Comparison of ENCODE assay signal across 19 mouse cellular contexts in genomic region chr4:151539167-151539525, GRCm38 (mm10).
DNase-seq lines count a peak whose midpoint lies in the region; ATAC-seq and TF ChIP-seq lines count a peak whose summit lies in the region.
"Had no signal": no experiment of that assay in that cellular context is flagged by ENCODE, and none has a peak within 500 bp of the region (broad histone marks: within the 10 kb centered on the region; RNA-seq: fewer than 3 reads in every experiment).

No protein-coding gene starts in this region.

- H3K4me1 ChIP-seq in hindbrain, embryonic 14.5 days (replicated peaks; ENCODE audit: control insufficient read depth, insufficient read depth, low read length), result peaks cover 44% of the 10 kb centered on the region
- H3K4me1 ChIP-seq in midbrain, embryonic 14.5 days (ENCODE audit: control insufficient read depth, insufficient read depth, low read length), result peaks cover 28% of the 10 kb centered on the region
- H3K4me1 ChIP-seq: liver, embryonic 15.5 days had no signal

- no peak for DNase-seq in layer of hippocampus, adult 2 months (ENCODE audit: low spot score in 2 of 2)
- DNase-seq in layer of hippocampus, postnatal 36 days, result no peak
- no peak for DNase-seq in hindbrain, embryonic 14.5 days (ENCODE audit: low spot score)
- DNase-seq in midbrain, embryonic 14.5 days, result no peak
- no peak for DNase-seq in cerebellum, postnatal 36 days
- DNase-seq in spleen, postnatal 36 days (ENCODE audit: low spot score in 2 of 2), result no peak
- DNase-seq in cerebellum, postnatal 14 days, result no peak
- DNase-seq: adrenal gland, adult 2 months; heart, postnatal 36 days; kidney, postnatal 10 days; right cerebral cortex, postnatal 14 days; thymus, postnatal 36 days had no signal

- WGBS in hindbrain, embryonic 14.5 days, result 36% methylated on average over 10 of the region's 10 CpGs
- 19% methylated on average over 10 of the region's 10 CpGs for WGBS in midbrain, embryonic 14.5 days

- no peak for TF ChIP-seq CTCF in layer of hippocampus, adult 2 months (conservative IDR thresholded peaks at IDR 0.05)

- no peaks in the 10 kb centered on the region for H3K27me3 ChIP-seq in hindbrain, embryonic 14.5 days (ENCODE audit: control insufficient read depth, insufficient read depth, low read length)
- H3K27me3 ChIP-seq in midbrain, embryonic 14.5 days (ENCODE audit: control insufficient read depth, insufficient read depth, low read length), result no peaks in the 10 kb centered on the region; the same call in 1 of the 2 replicates
- H3K27me3 ChIP-seq: CH12.LX; liver, embryonic 15.5 days had no signal

- H3K27ac ChIP-seq in layer of hippocampus, adult 2 months, result 0 out of 2 replicates have a peak overlapping the region, but pooled peaks have one; percentile 6
- H3K27ac ChIP-seq in hindbrain, embryonic 14.5 days, result peak overlapping the region; percentile 65
- peak overlapping the region; percentile 71 for H3K27ac ChIP-seq in midbrain, embryonic 14.5 days (replicated peaks; ENCODE audit: low read depth, low read length)
- H3K27ac ChIP-seq: heart, embryonic 13.5 days; limb, embryonic 13.5 days; liver, embryonic 15.5 days had no signal

- no peak overlapping the region for H3K4me3 ChIP-seq in layer of hippocampus, adult 2 months
- no peak overlapping the region for H3K4me3 ChIP-seq in hindbrain, embryonic 14.5 days (replicated peaks; ENCODE audit: low read length)
- H3K4me3 ChIP-seq in midbrain, embryonic 14.5 days (replicated peaks; ENCODE audit: low read depth, low read length), result no peak overlapping the region
- H3K4me3 ChIP-seq: heart, embryonic 13.5 days; limb, embryonic 13.5 days; liver, embryonic 15.5 days; myocyte had no signal

- H3K36me3 ChIP-seq in hindbrain, embryonic 14.5 days (replicated peaks; ENCODE audit: control insufficient read depth, insufficient read depth), result no peaks in the 10 kb centered on the region
- no peaks in the 10 kb centered on the region for H3K36me3 ChIP-seq in midbrain, embryonic 14.5 days (ENCODE audit: control insufficient read depth, insufficient read depth, low read length)
- H3K36me3 ChIP-seq: heart, embryonic 13.5 days; limb, embryonic 13.5 days; liver, embryonic 15.5 days had no signal

- H3K9ac ChIP-seq in hindbrain, embryonic 14.5 days, result peak overlapping the region; percentile 39; the same call in 1 of the 2 replicates
- H3K9ac ChIP-seq in midbrain, embryonic 14.5 days (replicated peaks; ENCODE audit: low read length), result peak overlapping the region; percentile 20; the same call in 1 of the 2 replicates
- H3K9ac ChIP-seq: heart, embryonic 13.5 days; limb, embryonic 13.5 days; liver, embryonic 15.5 days had no signal

- no peaks in the 10 kb centered on the region for H3K9me3 ChIP-seq in hindbrain, embryonic 14.5 days (ENCODE audit: control insufficient read depth, low read length)
- no peaks in the 10 kb centered on the region for H3K9me3 ChIP-seq in midbrain, embryonic 14.5 days (ENCODE audit: control insufficient read depth, low read length)
- H3K9me3 ChIP-seq: heart, embryonic 13.5 days; limb, embryonic 13.5 days; liver, embryonic 15.5 days had no signal

- no peak for ATAC-seq in hindbrain, embryonic 14.5 days (ENCODE audit: low FRiP score)
- ATAC-seq in midbrain, embryonic 14.5 days (ENCODE audit: low FRiP score, low TSS enrichment), result no peak
- ATAC-seq: intestine, postnatal 0 days; lung, postnatal 0 days had no signal

- H3K4me2 ChIP-seq in hindbrain, embryonic 14.5 days (replicated peaks), result no peak overlapping the region
- H3K4me2 ChIP-seq in midbrain, embryonic 14.5 days (ENCODE audit: low read length), result no peak overlapping the region
- H3K4me2 ChIP-seq: heart, embryonic 13.5 days; limb, embryonic 13.5 days; liver, embryonic 15.5 days had no signal

Comparison
In these comparisons a context has a peak if more than half of its experiments do, and no peak if none do; other contexts are left out.
1. H3K27ac ChIP-seq: peak in every context shown above with its lines; median percentile 71 in midbrain, embryonic 14.5 days; 65 in hindbrain, embryonic 14.5 days; 6 in layer of hippocampus, adult 2 months.